Mouse (Mus musculus): Measurements from ENCODE around the gene Gm17581.
"Not testable (repeated sequence)": the region's sequence is repeated elsewhere in the genome, so short reads cannot be mapped to it uniquely, and the experiment has no call there.

Gene Gm17581

GRCm38 (mm10) chr2:155735766-155736165, at the start of gene Gm17581:
Gm17581 (minus strand) TSS chr2:155735866.
- in situ Hi-C loops (cut with MboI, MseI): not testable (repeated sequence)

DNA sequence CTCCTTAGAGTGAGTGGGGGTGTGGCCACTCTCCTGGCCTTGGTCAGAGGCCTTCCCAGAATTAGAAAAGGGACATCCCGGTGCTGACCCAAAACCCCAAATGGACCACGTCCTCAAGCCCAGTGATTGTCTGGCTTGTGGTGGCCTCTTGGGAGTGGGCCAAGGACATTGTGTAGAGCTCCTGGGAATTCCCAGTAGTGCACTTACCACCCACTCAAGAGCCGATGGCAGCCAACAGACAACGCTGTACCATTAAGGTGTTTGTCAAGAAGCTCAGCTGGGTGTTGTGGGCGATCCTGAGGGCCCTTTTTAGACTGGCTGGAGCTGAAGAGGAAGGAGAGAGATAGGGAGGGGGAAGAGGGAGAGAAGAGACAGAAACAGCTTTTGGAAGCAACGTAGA, 48.9 kb upstream of the Gm17581 start:
- in situ Hi-C loops (cut with MboI, MseI): no loop called here

DNA sequence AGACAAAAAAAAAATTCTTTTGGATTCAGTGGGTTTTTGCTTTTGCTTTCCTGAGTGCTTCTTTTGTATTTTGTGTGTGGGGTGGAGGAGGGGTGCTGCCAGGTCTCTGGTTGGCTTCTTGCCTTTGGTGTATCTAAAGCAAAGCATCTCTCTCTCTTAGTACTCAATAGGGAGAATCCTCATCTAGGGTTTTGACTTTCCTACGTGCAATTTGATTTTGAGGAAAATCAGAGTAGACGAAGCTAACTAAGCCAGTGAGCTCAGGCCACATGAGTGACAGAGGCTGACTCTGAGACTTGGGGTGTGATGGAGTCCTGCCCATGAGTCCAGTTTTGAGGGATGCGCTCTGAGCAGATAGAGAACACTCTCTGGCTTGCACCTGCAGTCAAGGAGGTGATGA, 43.8 kb upstream of the Gm17581 start:
- in situ Hi-C loops (cut with MboI, MseI): no loop called here

DNA sequence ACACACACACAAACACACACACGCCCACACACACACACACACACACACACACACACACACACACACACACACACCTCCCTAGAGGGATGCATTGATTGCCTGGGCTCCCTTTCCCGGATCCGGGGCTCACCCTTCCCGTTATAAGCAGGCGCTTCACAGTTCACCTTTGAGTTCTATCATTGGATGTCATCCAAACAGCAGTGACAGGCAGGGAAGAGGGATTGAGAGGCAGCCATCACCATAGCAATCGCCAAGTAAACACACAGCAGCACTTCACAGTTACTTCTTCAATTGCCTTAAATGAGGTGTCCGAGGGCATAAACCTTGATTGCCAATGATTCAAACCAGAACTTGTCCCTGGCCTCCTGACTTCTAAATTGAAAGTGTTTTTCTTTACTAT, 43.4 kb upstream of the Gm17581 start:
- in situ Hi-C loops (cut with MboI, MseI): no loop called here

DNA sequence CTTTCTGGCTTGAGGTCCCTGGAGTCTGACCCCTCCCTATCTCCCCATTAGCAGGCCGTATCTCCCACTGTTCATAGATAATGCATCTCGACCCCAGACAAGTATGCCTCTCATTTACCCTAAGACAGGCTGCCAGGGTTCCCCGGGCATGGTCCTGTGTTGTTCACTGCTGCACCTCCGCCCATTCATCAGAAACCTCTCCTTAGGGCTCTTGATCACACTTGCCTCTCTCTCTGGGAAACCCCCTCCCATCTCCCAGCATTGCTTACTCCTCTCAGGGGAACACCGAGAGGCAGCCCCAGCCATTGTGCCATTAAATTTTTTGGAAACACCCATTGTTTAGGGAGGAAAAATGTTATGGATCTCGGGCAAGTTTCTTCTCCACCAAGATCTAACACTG, 42.3 kb upstream of the Gm17581 start:
- in situ Hi-C loops (cut with MboI, MseI): no loop called here

DNA sequence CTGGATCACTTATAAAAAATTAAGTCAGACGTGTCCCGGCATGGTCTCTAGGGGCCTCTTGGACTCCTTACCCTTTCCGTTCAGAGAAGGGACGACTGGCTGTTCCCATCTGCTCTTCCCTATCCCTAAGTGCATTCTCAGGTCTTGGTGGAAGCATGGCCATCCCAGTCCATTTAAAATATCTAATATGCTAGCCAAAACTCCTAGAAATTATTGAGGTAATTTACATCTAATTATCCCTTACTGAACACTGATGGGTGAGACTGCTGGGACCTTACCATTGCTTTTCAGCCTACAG, 42.0 kb upstream of the Gm17581 start:
- in situ Hi-C loops (cut with MboI, MseI): no loop called here

- in situ Hi-C loops (cut with MboI, MseI): no loop called here
Measured at GRCm38 (mm10) chr2:155776824-155777687, 41.4 kb upstream of the Gm17581 start.

DNA sequence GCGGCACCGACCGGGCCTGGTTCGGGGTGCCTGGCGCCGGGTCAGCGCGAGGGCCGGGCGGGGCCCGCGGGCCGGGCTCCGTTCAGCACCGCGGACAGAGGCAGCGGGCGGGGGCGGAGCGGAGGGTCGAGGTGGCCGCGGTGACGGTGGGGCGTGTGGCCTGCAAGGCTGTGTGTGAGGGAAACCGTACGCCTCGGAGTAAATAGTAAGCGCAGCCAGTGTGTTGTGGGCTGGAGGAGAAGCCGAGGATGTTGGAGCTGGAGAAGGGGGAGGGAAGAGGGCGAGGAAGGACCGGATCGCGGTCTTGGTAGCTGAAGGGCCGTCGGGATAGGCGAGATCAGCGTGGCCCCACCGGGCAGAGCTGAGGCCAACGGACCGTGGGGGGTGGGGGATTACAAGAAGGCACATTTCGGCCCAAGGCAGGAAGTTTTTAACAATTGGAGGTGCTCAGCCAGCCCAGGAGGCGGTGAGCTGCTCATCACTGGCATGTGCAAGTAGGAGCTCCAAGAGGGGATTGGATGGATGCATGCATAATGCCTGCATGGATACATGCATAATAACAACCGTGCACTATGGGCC, 40.1 kb upstream of the Gm17581 start:
- in situ Hi-C loops (cut with MboI, MseI): no loop called here

- in situ Hi-C loops (cut with MboI, MseI): no loop called here
Measured at GRCm38 (mm10) chr2:155774927-155775684, 39.4 kb upstream of the Gm17581 start, which contains the start of gene Mmp24. Mmp24 (plus strand) TSS chr2:155775342.

GRCm38 (mm10) chr2:155774261-155774926, 38.7 kb upstream of the Gm17581 start:
- in situ Hi-C loops (cut with MboI, MseI): no loop called here

- in situ Hi-C loops (cut with MboI, MseI): no loop called here
Measured at GRCm38 (mm10) chr2:155773664-155774063, 38.0 kb upstream of the Gm17581 start.

DNA sequence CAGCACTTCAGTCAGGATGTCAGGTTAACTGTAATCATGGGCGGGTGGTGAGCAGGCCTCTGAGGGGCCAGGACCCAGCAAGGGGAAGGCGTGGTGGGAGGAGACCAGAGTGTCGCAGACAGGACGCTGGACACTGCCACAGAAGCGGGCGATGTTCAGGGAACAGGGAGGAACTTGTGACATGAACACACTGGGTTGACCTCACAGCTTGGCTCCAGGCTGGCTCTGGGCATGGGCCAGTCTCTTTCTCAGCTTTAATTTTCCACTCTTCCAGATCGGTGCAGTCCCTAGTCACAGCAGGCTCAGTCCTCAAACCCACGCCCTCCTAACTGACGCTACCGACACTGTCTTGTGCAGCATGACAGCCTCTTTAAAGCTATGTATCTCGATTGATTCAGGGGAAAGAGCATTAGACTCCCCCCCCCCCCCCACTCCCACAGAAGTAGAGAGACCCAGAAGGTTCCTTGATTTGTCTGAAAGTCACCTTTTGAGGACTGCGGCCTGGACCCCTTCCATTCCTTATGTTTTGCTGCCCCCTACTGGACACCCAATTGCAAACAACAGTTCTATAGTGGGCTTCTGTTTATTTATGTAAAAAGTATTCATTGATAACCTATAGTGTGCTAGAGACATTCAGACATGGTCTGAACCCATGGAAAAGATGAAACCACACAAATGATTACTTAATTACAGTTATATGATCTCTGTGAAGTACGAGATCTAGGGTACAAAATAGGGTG, 29.2 kb upstream of the Gm17581 start:
- in situ Hi-C loops (cut with MboI, MseI): loop anchor here (5.0 kb wide), 1 partner anchor 73 kb away; the partner anchor contains the start of gene Trpc4ap

DNA sequence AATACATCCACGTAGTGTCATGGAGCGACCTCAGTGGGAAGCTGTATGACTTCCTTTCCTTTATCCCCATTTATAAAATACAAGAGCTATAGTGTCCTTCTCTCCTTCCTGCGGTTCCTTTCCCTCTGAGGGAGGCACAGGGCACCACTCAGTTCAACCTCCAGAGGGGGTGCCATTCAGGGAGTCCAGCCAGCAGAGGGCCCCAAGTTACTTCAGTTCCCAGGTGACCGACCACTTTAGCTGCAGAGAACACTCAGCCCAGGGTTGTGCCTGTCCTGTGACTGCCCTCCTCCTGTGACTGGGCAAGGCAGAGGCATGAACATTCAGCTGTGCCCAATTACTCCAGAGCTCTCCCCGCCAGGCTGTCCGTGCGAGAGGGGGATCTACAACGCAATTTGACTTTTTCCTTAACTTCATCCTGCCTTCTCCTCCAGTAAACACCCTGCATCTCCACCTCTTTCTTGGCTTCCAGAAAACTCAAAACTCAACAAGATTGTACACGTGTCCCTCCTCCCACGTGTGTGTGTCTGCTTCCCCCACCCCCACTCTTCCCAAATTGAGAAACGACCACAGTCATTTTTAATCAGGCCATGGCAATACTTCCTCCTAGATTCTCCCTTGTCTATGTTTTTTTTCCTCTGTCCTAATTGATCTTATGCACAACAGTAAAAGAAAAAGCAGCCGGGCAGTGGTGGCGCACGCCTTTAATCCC, 21.3 kb upstream of the Gm17581 start:
- in situ Hi-C loops (cut with MboI, MseI): no loop called here

DNA sequence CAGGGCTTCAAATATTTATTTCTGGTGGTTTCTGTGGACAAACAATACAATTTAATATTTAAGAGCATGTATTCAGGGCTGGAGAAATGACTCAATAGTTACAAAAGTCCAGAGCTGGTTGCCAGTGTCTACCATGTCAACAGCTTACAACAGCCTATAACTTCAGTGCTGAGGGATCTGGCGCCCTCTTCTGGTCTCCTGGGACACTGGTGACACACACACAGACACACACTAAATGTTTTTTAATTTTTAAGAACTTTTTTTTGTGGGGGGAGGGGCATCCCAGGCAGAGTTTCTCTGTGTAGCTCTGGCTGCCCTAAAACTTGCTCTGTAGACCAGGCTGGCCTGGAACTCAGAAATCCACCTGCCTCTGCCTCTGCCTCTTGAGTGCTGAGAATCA, 20.1 kb upstream of the Gm17581 start:
- in situ Hi-C loops (cut with MboI, MseI): no loop called here

DNA sequence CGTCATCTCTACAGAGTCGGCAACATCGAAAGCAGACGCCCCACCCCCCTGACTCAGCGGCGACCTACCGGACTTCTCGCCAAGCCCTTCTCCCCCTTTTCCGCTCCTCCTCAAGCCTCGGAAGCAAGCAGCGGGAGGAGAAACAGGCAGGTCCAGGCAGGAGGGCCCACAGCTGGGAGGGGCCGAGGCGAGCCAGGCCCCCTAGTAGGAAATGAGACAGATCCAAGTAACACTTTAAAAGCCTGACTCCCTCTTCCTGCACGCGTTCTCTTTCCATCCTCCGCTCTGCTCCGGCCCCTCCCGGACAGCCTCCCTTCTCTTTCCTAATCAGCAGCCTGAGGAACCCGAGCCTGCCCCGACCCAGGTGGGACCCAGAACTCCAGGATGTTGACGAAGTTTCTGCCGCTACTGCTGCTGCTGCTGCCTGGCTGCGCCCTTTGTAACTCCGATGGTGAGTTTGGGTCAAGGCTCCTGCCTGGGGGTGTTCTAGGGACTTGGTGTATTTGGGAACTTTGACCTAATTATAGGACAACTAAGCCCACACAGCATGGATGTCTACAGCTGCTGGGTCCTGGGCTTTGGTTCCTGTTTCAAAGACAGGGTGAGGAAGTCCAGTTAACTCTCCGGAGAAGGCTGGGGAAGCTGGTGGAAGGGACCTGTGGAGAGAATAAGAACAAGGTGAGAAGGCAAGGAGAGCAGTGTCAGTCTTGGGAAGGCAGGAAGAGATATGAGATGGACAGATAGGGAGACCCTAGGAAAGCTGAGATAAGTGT, 15.5 kb upstream of the Gm17581 start, which contains the start of gene Procr:
Gene Procr (plus strand): TSS at position 104 of the 773 bp plus-strand sequence.
- in situ Hi-C loops (cut with MboI, MseI): loop anchor here (5.0 kb wide), 1 partner anchor 239 kb away; no protein-coding TSS in a partner anchor

- in situ Hi-C loops (cut with MboI, MseI): no loop called here
Measured at GRCm38 (mm10) chr2:155749394-155749793, 13.7 kb upstream of the Gm17581 start.

- in situ Hi-C loops (cut with MboI, MseI): no loop called here
Measured at GRCm38 (mm10) chr2:155745487-155745886, 9.8 kb upstream of the Gm17581 start.

DNA sequence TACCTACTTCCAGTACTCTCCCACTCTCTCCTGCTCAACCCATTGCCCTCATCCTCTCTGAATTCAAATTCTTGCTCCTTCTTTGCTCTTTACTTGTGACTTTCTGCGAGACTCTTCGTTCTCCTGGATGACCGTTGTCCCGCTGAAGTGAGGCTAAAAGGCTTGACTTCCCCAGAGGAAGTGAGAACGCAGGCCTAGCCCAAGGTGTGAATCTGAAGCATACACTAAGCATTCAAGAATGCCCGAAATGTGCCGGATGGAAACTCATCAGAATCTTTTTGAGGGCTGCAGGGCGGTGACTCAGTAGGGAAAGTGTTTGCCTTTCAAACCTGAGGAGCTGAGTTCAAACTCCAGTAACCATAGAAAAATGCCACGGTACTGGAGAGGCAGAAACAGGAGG, 7.7 kb upstream of the Gm17581 start:
- in situ Hi-C loops (cut with MboI, MseI): no loop called here

DNA sequence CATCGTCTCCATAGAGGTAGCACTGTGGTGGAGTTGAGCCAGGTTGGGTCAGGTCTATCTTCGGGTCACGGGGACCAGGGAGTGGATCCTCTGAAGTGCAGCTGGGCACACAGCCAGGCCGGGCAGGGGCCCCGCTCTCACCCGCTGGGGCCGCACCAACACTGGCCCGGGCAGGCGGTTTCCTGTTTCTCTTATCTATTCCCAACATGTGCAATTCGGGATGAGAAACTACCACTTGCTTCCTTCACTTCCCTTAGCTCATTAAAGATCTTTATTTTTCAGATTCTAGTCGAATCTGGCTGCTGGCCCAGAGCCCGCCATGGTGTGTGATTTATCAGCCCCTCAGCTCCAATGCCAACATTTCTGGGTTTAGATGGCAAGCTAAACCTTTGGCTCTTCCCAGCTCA, 7.3 kb upstream of the Gm17581 start:
- in situ Hi-C loops (cut with MboI, MseI): no loop called here

GRCm38 (mm10) chr2:155742211-155742610, 6.5 kb upstream of the Gm17581 start:
- in situ Hi-C loops (cut with MboI, MseI): no loop called here

Measured in T-helper 2 cell (primary cell).